Comparison of ENCODE assay signal across 8 mouse cellular contexts in genomic region chr10:109765650-109766049, GRCm38 (mm10).
A peak's percentile ranks its signal among the peaks of the same experiment; 100 is the strongest.
DNase-seq lines count a peak whose midpoint lies in the region; ATAC-seq and TF ChIP-seq lines count a peak whose summit lies in the region.

No protein-coding gene starts in this region.

- H3K36me3 ChIP-seq in midbrain, embryonic 10.5 days = no peaks in the 10 kb centered on the region
- no peaks in the 10 kb centered on the region for H3K36me3 ChIP-seq in midbrain, embryonic 15.5 days (replicated peaks)
- no peaks in the 10 kb centered on the region for H3K36me3 ChIP-seq in limb, embryonic 14.5 days (ENCODE audit: control insufficient read depth, insufficient read depth, low read length)

- H3K27ac ChIP-seq in midbrain, embryonic 10.5 days (replicated peaks) = no peak overlapping the region
- H3K27ac ChIP-seq in midbrain, embryonic 15.5 days = no peak overlapping the region
- no peak overlapping the region for H3K27ac ChIP-seq in limb, embryonic 14.5 days (replicated peaks; ENCODE audit: low read depth, low read length)

- no peaks in the 10 kb centered on the region for H3K9me3 ChIP-seq in midbrain, embryonic 10.5 days (replicated peaks)
- H3K9me3 ChIP-seq in midbrain, embryonic 15.5 days = no peaks in the 10 kb centered on the region
- no peaks in the 10 kb centered on the region for H3K9me3 ChIP-seq in limb, embryonic 14.5 days (ENCODE audit: control insufficient read depth, low read length)

- H3K4me1 ChIP-seq in midbrain, embryonic 10.5 days = no peaks in the 10 kb centered on the region
- no peaks in the 10 kb centered on the region for H3K4me1 ChIP-seq in midbrain, embryonic 15.5 days
- H3K4me1 ChIP-seq in limb, embryonic 14.5 days (ENCODE audit: control insufficient read depth, insufficient read depth, low read length) = no peaks in the 10 kb centered on the region

- H3K9ac ChIP-seq in midbrain, embryonic 15.5 days = no peak overlapping the region
- no peak overlapping the region for H3K9ac ChIP-seq in limb, embryonic 14.5 days (ENCODE audit: low read depth, low read length, severe bottlenecking)

- no peak overlapping the region for H3K4me2 ChIP-seq in midbrain, embryonic 15.5 days
- H3K4me2 ChIP-seq in limb, embryonic 14.5 days (replicated peaks; ENCODE audit: low read depth, low read length, severe bottlenecking) = no peak overlapping the region

- WGBS in midbrain, embryonic 10.5 days = 4% methylated on average over 2 of the region's 2 CpGs
- 5% methylated on average over 2 of the region's 2 CpGs for WGBS in midbrain, embryonic 15.5 days
- WGBS in limb, embryonic 14.5 days = 8% methylated on average over 2 of the region's 2 CpGs

- ATAC-seq in midbrain, embryonic 15.5 days (replicated peaks) = no peak
- ATAC-seq in limb, embryonic 14.5 days (ENCODE audit: low FRiP score, low read depth) = no peak

- H3K4me3 ChIP-seq in midbrain, embryonic 10.5 days = no peak overlapping the region
- H3K4me3 ChIP-seq in midbrain, embryonic 15.5 days = no peak overlapping the region
- no peak overlapping the region for H3K4me3 ChIP-seq in limb, embryonic 14.5 days (replicated peaks; ENCODE audit: low read length)

- TF ChIP-seq POLR2A in limb, embryonic 14.5 days (IDR thresholded peaks at IDR 0.05; ENCODE audit: borderline replicate concordance, extremely low read depth, insufficient read depth, insufficient read length) = no peak

- H3K27me3 ChIP-seq in midbrain, embryonic 10.5 days (ENCODE audit: low read depth, poor library complexity, severe bottlenecking) = no peaks in the 10 kb centered on the region
- H3K27me3 ChIP-seq in midbrain, embryonic 15.5 days (replicated peaks) = no peaks in the 10 kb centered on the region
- no peaks in the 10 kb centered on the region for H3K27me3 ChIP-seq in limb, embryonic 14.5 days (ENCODE audit: control insufficient read depth, insufficient read depth, low read length)

- DNase-seq in adrenal gland, adult 18-20 months (ENCODE audit: low spot score in 2 of 2) = peak; percentile 42 to 63
- no peak for DNase-seq in adrenal gland, adult 8-10 months
- peak; percentile 40 for DNase-seq in midbrain, embryonic 10.5 days (ENCODE audit: low spot score)
- peak; percentile 79 for DNase-seq in cerebellum, adult 9-10 months
- DNase-seq in kidney, adult 8-10 months = peak; percentile 13 to 61
- peak; percentile 69 for DNase-seq in limb, embryonic 14.5 days (ENCODE audit: low spot score)
- no peak for DNase-seq in spleen, postnatal 4 days (ENCODE audit: low spot score in 2 of 2)

Comparison
In these comparisons a context has a peak if more than half of its experiments do, and no peak if none do; other contexts are left out.
1. DNase-seq: peak in adrenal gland, adult 18-20 months (2 of 2), midbrain, embryonic 10.5 days (single experiment), cerebellum, adult 9-10 months (single experiment), kidney, adult 8-10 months (2 of 2) and limb, embryonic 14.5 days (single experiment); none in adrenal gland, adult 8-10 months (single experiment) and spleen, postnatal 4 days (0 of 2).